Mouse (Mus musculus) adrenal gland, postnatal 0 days (tissue): ENCODE data around the gene E030018B13Rik. TPM values are rescaled to one million over a fixed set of nuclear protein-coding genes. Genes with fewer than 3 reads are reported as not detected.

Source experiments
- polyA plus RNA-seq: library from polyadenylated mRNA; unstranded; fragments of >200 nt; fragmentation: Nextera tagmentation; extraction: Ambion mirVana; gene quantifications from 2 replicates; pipeline ENCODE4 v1.2.1, GENCODE M21; 2015

Gene E030018B13Rik
- polyA plus RNA-seq = not detected in 2 replicates

DNA sequence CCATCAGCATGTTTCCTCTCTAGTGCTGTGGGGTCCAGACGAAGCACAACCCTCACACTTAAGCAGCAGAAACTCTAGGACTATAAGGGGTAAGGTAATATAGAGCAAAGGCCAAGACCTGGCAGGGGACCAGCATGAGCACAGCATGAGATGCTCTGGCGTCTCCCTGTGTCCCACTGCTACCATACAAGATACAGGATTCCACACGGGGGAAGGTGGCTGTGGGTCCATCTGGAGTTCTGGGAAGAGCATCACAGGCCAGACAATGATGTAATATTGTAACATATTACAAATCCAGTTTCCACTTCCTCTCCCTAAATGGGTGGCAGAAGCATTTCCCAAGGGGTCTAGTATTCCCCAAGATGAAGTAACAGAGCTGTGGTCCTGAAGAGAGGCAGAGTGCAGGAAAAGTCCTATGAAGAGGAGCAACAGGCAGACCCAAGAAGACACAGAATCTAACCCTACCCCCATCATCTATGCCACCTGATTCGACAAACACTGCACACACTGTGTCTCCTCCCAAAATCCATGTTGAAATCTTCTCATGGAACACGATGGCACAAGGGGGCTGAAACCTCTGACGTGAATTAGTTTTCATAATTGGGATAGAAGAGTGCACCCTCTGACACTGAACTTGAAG lies at the start of gene E030018B13Rik:
E030018B13Rik (plus strand) TSS at position 590 of the 640 bp plus-strand sequence.

GRCm38 (mm10) chr7:63938914-63939396 lies 22.3 kb downstream of the E030018B13Rik start, which contains the start of gene Klf13:
Gene Klf13 (minus strand): TSS chr7:63938915.

Other genes with a start within 250 kb of the E030018B13Rik start
- 35.4 and 38.3 TPM in 2 replicates for gene Klf13, start 22.1 kb downstream of the E030018B13Rik start, polyA plus RNA-seq
- gene Trpm1, start 237.0 kb downstream of the E030018B13Rik start, polyA plus RNA-seq = 0.23 TPM in 1 of 2 replicates, not detected in the other